Mouse (Mus musculus): Measurements from ENCODE around the gene Stap2.

DNA sequence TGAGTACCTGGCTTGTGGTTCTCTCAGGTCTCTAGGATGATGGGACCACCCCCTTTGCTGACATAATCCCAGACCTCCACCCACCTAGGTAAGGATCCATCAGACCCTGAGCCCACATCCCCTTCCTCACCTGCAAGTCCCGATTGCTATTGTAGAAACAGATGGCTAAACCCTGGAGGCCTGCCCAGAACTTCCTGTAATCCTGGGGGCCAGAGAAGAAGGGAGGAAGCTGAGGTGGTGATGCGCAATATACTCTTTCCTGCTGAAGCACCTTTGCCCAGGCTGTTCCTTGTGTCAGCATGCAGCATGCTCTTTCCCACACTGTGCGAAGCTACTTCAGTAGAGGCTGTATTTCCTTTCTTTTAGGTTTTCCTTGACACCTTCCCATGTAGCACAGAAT lies 2.4 kb downstream of the Stap2 start:
- TF ChIP-seq CTCF (IDR thresholded peaks at IDR 0.05; ENCODE audit: control insufficient read depth, insufficient read depth, low read length) (no peak), POLR2A (IDR thresholded peaks at IDR 0.05; ENCODE audit: borderline replicate concordance, control insufficient read depth, low read depth, low read length) (no peak)
